Mouse (Mus musculus) thymus, adult 2 months (tissue): ENCODE data around the gene Mpv17l2.

Experiments
- CTCF ChIP-seq: fragments of 200-500 bp; IDR thresholded peaks from 2 replicates; pipeline ENCODE4 v1.5.1; 2012; ENCODE audit warnings: mild to moderate bottlenecking, control low read depth, low read length, moderate library complexity, borderline replicate concordance; ENCODE audit not compliant: control insufficient read depth, poor library complexity, insufficient read depth; ENCODE audit errors: extremely low read depth
- POLR2A ChIP-seq: fragments of 200-500 bp; IDR thresholded peaks from 2 replicates; pipeline ENCODE4 v1.6.1; 2012; ENCODE audit warnings: mild to moderate bottlenecking, low read length, control low read depth, moderate library complexity; ENCODE audit not compliant: control insufficient read depth, poor library complexity, insufficient read depth; ENCODE audit errors: extremely low read depth

- TF ChIP-seq POLR2A, result no peak
- TF ChIP-seq CTCF, result no peak
Measured at GRCm38 (mm10) chr8:70723486-70724210, 37.1 kb downstream of the Mpv17l2 start, which contains the start of gene Pde4c.
